Mouse (Mus musculus) C2C12 (cell line): ENCODE measurements at regions not wholly inside any gene's neighbourhood (a gene's known extent, or its start where the extent isn't known, plus 50 kb on each side); places are given as distances from the start of the nearest gene placed in this dataset.

ENCODE experiments used
- H3K27me3 ChIP-seq: one replicate; pipeline ENCODE4 v1.6.1; 2011; ENCODE audit not compliant: control insufficient read depth, insufficient read depth, insufficient read length
- H3K36me3 ChIP-seq: one replicate; pipeline ENCODE4 v1.6.1; 2011; ENCODE audit not compliant: control insufficient read depth, insufficient read depth
- H3K4me3 ChIP-seq: one replicate; pipeline ENCODE4 v1.5.1; 2011; ENCODE audit warnings: mild to moderate bottlenecking, control low read depth; ENCODE audit not compliant: poor library complexity, insufficient read depth, severe bottlenecking
- H3K79me2 ChIP-seq: one replicate; pipeline ENCODE4 v1.6.1; 2011; ENCODE audit not compliant: control insufficient read depth, insufficient read depth
- H3K79me3 ChIP-seq: one replicate; pipeline ENCODE4 v1.6.1; 2011; ENCODE audit warnings: low read depth, control low read depth
- H3ac ChIP-seq: one replicate; pipeline ENCODE3; 2011; ENCODE audit warnings: low read depth; ENCODE audit not compliant: control insufficient read depth, insufficient read length
- CEBPB ChIP-seq: IDR thresholded peaks from one replicate; pipeline ENCODE4 v1.6.1; 2011; ENCODE audit warnings: low read depth, mild to moderate bottlenecking, control low read depth, moderate library complexity
- CTCF ChIP-seq: IDR thresholded peaks from one replicate; pipeline ENCODE4 v1.5.1; 2011; ENCODE audit not compliant: control insufficient read depth, insufficient read depth, insufficient read length
- FOSL1 ChIP-seq: IDR thresholded peaks from one replicate; pipeline ENCODE4 v1.8.0; 2011; ENCODE audit warnings: mild to moderate bottlenecking, low read length; ENCODE audit not compliant: poor library complexity, insufficient read depth, severe bottlenecking
- MAX ChIP-seq: IDR thresholded peaks from one replicate; pipeline ENCODE4 v1.6.1; 2011; ENCODE audit warnings: mild to moderate bottlenecking, control low read depth
- MYOD1 ChIP-seq: IDR thresholded peaks from one replicate; pipeline ENCODE4 v1.6.1; 2011; ENCODE audit warnings: low read depth; ENCODE audit not compliant: control insufficient read depth, insufficient read length
- MYOG ChIP-seq: IDR thresholded peaks from one replicate; pipeline ENCODE4 v1.6.1; 2011; ENCODE audit not compliant: control insufficient read depth, insufficient read length; ENCODE audit errors: extremely low read depth
- USF1 ChIP-seq: IDR thresholded peaks from one replicate; pipeline ENCODE4 v1.6.1; 2011; ENCODE audit warnings: low read depth, mild to moderate bottlenecking, control low read depth, moderate library complexity

DNA sequence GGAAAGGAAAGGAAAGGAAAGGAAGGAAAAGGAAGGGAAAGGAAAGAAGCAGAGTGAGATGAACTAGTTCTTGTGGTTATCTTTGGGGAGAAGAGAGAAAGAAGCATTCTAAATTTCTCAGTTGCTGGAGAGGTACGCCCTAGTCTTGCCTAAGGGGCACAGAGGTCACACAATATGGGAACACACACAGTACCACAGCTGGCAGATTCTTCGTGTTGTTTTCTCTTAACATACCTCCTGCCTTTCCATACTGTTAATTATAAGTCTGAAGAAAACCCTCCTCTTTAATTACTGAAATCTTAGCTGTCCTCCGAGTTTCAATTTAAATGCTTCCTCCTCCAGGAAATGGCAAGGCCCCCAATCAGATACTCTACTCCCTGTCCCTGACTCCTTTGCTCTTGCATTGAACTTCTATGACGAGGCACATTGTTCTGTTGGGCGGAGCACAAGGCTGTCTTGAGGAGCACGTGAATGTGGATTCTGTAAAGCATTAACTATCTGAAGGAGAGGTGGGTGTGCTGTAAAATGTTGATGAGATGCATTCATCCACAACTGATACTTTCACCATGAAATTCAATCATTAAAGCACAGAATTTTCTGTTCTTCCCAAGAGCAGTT lies 234.2 kb upstream of the Gm5148 start:
- Histone ChIP-seq H3K36me3 (no peaks in the 10 kb centered on the region), H3K79me2 (no peaks in the 10 kb centered on the region), H3ac (no peak overlapping the region), H3K27me3 (no peaks in the 10 kb centered on the region), H3K79me3 (no peaks in the 10 kb centered on the region), H3K4me3 (no peak overlapping the region)
- TF ChIP-seq MYOD1: no peak
- TF ChIP-seq USF1: no peak
- no peak for TF ChIP-seq CEBPB
- no peak for TF ChIP-seq MYOG
- TF ChIP-seq FOSL1: no peak
- TF ChIP-seq MAX: no peak
- no peak for TF ChIP-seq CTCF

DNA sequence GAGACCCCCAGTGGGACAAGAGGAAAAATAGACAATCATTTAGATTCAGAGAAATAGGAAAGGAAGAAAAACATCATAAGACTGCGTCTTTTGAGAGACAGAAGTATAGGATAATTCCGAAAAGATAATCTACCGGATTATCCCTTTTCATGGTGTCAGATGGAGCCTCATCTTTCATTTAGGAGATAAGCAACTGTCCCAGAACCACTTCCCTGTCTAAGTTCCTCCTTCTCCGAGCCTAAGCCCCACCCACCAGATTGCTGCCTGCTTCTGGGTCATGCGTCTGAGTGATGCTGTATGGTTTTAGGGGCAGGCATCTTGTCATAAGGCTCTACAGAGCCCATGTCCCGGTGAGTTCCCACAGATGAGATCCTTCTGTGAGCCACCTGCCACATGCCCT lies 232.3 kb upstream of the Gm5148 start:
- H3K27me3 ChIP-seq: no peaks in the 10 kb centered on the region
- H3K79me2 ChIP-seq: no peaks in the 10 kb centered on the region
- H3K79me3 ChIP-seq: no peaks in the 10 kb centered on the region
- no peak overlapping the region for H3K4me3 ChIP-seq
- no peaks in the 10 kb centered on the region for H3K36me3 ChIP-seq
- TF ChIP-seq USF1: no peak
- no peak for TF ChIP-seq FOSL1
- no peak for TF ChIP-seq CTCF
- no peak for TF ChIP-seq CEBPB
- no peak for TF ChIP-seq MYOD1
- TF ChIP-seq MAX: no peak
- no peak for TF ChIP-seq MYOG
- H3ac ChIP-seq: no peak overlapping the region

DNA sequence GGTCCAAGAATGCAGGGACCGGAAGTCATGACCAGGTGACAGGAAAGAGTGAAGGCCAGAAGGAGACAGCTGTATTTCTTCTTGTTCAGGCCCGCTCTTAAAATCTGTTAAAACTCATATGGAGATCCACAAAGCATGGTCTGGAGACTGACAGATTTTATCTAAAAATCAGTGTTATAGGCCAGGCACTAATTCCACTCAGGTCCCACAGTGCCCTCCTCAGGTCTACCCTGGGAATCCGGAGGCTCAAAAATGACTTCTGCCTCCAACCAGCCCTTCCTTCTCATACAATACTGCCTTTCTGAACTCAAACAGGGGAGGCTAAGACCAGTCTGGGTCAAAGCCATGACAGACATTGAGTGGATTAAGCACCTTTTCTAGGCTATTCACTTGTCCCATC lies 228.6 kb upstream of the Gm5148 start:
- no peak for TF ChIP-seq FOSL1
- no peak for TF ChIP-seq CEBPB
- TF ChIP-seq MYOG: no peak
- TF ChIP-seq MYOD1: no peak
- no peak for TF ChIP-seq USF1
- TF ChIP-seq CTCF: no peak
- no peak for TF ChIP-seq MAX
- H3K79me3 ChIP-seq: no peaks in the 10 kb centered on the region
- no peaks in the 10 kb centered on the region for H3K27me3 ChIP-seq
- H3K79me2 ChIP-seq: no peaks in the 10 kb centered on the region
- no peak overlapping the region for H3K4me3 ChIP-seq
- no peaks in the 10 kb centered on the region for H3K36me3 ChIP-seq
- no peak overlapping the region for H3ac ChIP-seq

DNA sequence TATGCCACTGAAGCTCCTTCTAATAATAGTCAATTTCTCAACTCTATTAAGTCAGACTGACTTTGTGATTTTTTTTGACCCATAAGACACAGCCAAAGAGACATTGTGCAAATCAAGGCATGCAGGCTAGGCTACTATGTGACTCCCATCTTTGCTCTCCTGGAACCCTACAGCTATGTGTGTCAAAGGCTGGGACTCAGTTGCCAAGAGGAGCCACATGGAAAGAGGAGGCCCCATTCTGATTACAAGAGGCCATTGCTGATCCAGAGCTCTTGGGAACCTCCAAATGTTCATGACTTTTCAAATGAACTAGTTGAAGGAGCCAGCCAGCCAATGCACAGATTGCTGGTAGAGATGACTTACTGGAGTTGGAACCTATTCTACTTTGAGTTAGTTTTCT lies 228.0 kb upstream of the Gm5148 start:
- H3K36me3 ChIP-seq: no peaks in the 10 kb centered on the region
- H3K79me2 ChIP-seq: no peaks in the 10 kb centered on the region
- H3ac ChIP-seq: no peak overlapping the region
- no peaks in the 10 kb centered on the region for H3K27me3 ChIP-seq
- TF ChIP-seq MYOD1 (no peak), CEBPB (no peak), MYOG (no peak), MAX (no peak), CTCF (no peak), USF1 (no peak), FOSL1 (no peak)
- H3K4me3 ChIP-seq: no peak overlapping the region
- H3K79me3 ChIP-seq: no peaks in the 10 kb centered on the region

DNA sequence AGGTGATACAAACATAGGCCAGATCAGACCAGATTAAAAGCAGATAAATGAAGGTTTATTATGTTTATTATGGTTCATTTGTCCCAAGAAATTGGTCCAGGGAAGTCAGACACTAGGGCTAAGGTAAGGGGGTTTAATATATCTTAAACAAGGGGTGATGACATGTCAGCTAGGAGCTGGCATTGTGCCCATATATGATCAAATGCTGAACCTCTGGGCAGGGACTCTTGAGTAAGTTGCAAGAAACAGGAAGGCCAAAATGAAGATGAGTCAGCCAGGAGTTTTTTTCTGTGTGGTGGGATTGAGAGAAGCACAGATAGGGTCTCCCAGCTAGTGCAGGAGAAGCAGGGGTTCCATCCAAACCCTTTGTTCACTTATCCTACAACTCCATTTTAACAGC lies 219.4 kb upstream of the Gm5148 start:
- H3ac ChIP-seq: no peak overlapping the region
- no peaks in the 10 kb centered on the region for H3K79me3 ChIP-seq
- H3K36me3 ChIP-seq: no peaks in the 10 kb centered on the region
- TF ChIP-seq MYOG (no peak), FOSL1 (no peak), CTCF (no peak), CEBPB (no peak), MYOD1 (no peak), USF1 (no peak), MAX (no peak)
- H3K27me3 ChIP-seq: no peaks in the 10 kb centered on the region
- H3K79me2 ChIP-seq: no peaks in the 10 kb centered on the region
- H3K4me3 ChIP-seq: no peak overlapping the region

DNA sequence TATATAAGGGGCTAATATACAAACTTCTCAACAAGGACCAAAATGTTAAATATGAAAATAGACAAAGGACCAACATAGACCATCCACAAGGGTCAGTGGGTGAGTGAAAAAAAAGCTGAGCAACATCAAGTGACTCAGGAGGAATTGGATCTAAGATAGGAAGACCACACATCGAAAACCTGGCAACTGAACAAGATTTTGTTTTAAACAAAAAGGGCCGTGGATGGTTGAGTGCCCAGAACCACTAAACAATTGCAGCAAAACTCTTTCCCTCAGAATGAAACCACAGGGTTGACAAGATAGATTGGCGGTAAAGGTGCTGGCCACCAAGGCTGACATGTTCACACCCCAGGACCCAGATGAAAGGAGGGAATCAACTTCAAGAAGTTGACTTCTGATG lies 215.7 kb upstream of the Gm5148 start:
- Histone ChIP-seq H3K79me3 (no peaks in the 10 kb centered on the region), H3ac (no peak overlapping the region), H3K79me2 (no peaks in the 10 kb centered on the region), H3K4me3 (no peak overlapping the region), H3K36me3 (no peaks in the 10 kb centered on the region), H3K27me3 (no peaks in the 10 kb centered on the region)
- TF ChIP-seq MAX (no peak), CEBPB (peak; percentile 42)
